Mouse (Mus musculus) intestine, postnatal 0 days (tissue): Measurements from ENCODE around the gene Eif4enif1. TPM values are rescaled to one million over a fixed set of nuclear protein-coding genes. Genes with fewer than 3 reads are reported as not detected.

Source experiments
- ATAC-seq: fragments of 200-750 bp; cut with Nextera tagmentation; 2 replicates; pipeline ENCODE4 v1.8.0; 2017; ENCODE audit warnings: mild to moderate bottlenecking, moderate TSS enrichment, moderate library complexity
- H3K27ac ChIP-seq: fragments of 300-500 bp; sonication (generic); 2 replicates; pipeline ENCODE4 v1.5.1; 2014; ENCODE audit warnings: mild to moderate bottlenecking, low read depth, low read length, moderate library complexity
- H3K27me3 ChIP-seq: fragments of 300-500 bp; sonication (generic); replicated peaks from 2 replicates; pipeline ENCODE4 v1.6.1; 2014; ENCODE audit warnings: low read length, mixed read lengths; ENCODE audit not compliant: control insufficient read depth, insufficient read depth
- H3K36me3 ChIP-seq: fragments of 300-500 bp; sonication (generic); 2 replicates; pipeline ENCODE4 v1.6.1; 2014; ENCODE audit warnings: mild to moderate bottlenecking, moderate library complexity; ENCODE audit not compliant: control insufficient read depth, insufficient read depth
- H3K4me1 ChIP-seq: fragments of 300-500 bp; sonication (generic); replicated peaks from 2 replicates; pipeline ENCODE4 v1.6.1; 2014; ENCODE audit warnings: antibody characterized with exemption, low read length, mixed read lengths; ENCODE audit not compliant: control insufficient read depth, insufficient read depth
- H3K4me2 ChIP-seq: fragments of 300-500 bp; sonication (generic); replicated peaks from 2 replicates; pipeline ENCODE4 v1.6.1; 2014; ENCODE audit warnings: low read depth, mild to moderate bottlenecking, moderate library complexity
- H3K4me3 ChIP-seq: fragments of 300-500 bp; sonication (generic); 2 replicates; pipeline ENCODE4 v1.5.1; 2014; ENCODE audit warnings: low read depth, low read length
- H3K9ac ChIP-seq: fragments of 300-500 bp; sonication (generic); 2 replicates; pipeline ENCODE4 v1.6.1; 2014; ENCODE audit warnings: mild to moderate bottlenecking, low read depth, low read length
- H3K9me3 ChIP-seq: fragments of 300-500 bp; sonication (generic); 2 replicates; pipeline ENCODE4 v1.6.1; 2016; ENCODE audit warnings: mixed run types; ENCODE audit not compliant: control insufficient read depth
- CTCF ChIP-seq: sonication (generic); IDR thresholded peaks from 2 replicates; pipeline ENCODE4 v1.5.1; 2016; ENCODE audit warnings: low read depth, mild to moderate bottlenecking, control low read depth, antibody characterized with exemption, moderate library complexity
- WGBS: fragments of 180-500 bp; shearing (Covaris S2); extraction: QIAGEN DNeasy Blood & Tissue Kit; methylation state at CpG from one replicate; pipeline ENCODE4 v1.1.7; 2014; 5-methylcytosine and 5-hydroxymethylcytosine counted together
- polyA plus RNA-seq: library from polyadenylated mRNA; unstranded; fragments of >200 nt; fragmentation: Nextera tagmentation; extraction: Ambion mirVana; gene quantifications from 2 replicates; pipeline ENCODE4 v1.2.1, GENCODE M21; 2015

The Eif4enif1 gene
- polyA plus RNA-seq, 1 experiment from 2014 or later: 14.3 TPM

DNA sequence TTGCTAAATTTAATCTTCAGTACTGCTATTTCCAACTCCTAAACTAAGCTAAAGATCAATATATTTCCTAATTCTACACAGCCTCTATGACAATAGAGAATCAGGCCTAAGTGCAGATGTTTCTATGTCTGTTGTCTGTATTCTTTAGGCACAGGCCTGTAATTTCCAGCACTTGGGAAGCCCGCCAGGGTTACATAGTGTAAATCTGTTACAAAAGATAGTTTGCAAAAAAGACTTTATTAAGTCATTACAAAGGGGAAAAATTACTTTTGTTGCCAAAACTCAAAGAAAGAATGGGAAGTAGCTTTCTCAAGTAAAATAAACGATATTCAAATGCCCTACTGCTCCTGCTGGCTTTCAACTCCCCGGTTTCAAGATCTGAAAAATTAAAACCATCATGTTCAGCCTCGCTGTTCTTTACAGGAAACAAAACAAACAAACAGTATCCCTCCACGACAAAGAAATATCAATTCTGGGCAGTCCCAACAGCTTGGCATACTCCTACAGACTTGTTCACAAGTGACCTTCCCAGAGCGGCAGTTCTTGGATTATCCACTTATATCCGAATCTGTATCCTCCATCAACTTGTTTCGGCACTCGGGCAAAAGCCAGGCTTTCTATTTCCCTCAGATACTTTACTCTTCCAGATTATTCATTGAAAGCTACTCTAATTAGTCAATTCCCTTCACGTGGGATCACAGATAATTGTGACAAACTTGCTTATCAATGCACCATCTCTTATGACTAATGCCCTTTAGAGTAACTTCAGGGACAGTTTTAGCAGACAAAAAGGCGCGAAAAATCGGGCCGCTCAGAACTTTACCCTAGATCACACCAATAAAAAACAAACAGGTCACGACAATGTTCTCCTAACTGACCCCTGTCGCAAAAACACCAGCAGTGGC lies 614 bp upstream of the Eif4enif1 start:
- ATAC-seq: no peak
- H3K36me3 ChIP-seq: peaks cover 10% of the 10 kb centered on the region; the same call in 1 of the 2 replicates
- peak overlapping the region; percentile 47; the same call in 1 of the 2 replicates for H3K9ac ChIP-seq
- peak overlapping the region; percentile 37 for H3K4me3 ChIP-seq
- peak overlapping the region; percentile 47 for H3K4me2 ChIP-seq
- H3K27ac ChIP-seq: no peak overlapping the region
- H3K27me3 ChIP-seq: no peaks in the 10 kb centered on the region
- 4% methylated on average over 16 of the region's 16 CpGs for WGBS
- no peaks in the 10 kb centered on the region for H3K9me3 ChIP-seq
- no peaks in the 10 kb centered on the region for H3K4me1 ChIP-seq
- no peak for TF ChIP-seq CTCF

DNA sequence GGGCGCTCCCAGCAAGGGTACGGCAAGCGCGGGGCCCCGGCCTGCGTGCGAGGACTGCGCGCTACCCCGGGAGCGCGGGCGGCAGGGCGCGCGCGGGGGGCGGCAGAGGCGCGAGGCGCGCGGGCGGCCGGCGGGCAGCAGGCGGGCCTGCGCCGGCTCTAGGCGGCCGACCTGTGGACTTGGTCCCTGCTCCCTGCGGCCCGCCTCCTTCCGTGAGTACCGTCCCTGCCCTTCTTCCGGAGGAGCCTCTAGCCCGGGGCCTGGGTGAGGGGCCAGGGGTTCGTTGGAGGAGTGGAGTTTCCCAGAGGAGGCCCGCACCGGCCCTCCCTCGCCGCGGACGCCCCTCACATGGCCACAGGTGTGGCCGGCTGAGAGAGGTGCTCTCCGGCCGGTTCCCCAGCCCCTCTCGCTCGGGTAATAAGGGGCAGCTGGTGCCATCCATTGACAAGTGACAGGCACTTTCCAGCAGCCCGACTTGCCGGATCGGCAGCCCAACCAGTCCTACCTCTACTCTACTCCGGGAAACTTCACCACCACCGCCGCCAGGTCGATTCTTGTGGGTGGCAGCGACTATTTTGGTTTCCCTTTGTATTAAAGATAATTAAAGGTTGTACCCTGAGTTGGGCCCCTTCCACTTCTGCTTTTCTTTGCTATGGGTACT lies 719 bp downstream of the Eif4enif1 start:
- H3K9ac ChIP-seq: peak overlapping the region; percentile 47
- no peaks in the 10 kb centered on the region for H3K9me3 ChIP-seq
- H3K4me3 ChIP-seq: peak overlapping the region; percentile 37
- peak overlapping the region; percentile 51 for H3K27ac ChIP-seq
- H3K36me3 ChIP-seq: peaks cover 10% of the 10 kb centered on the region; the same call in 1 of the 2 replicates
- no peaks in the 10 kb centered on the region for H3K4me1 ChIP-seq
- peak; percentile 65 for ATAC-seq
- no peak for TF ChIP-seq CTCF
- no peaks in the 10 kb centered on the region for H3K27me3 ChIP-seq
- H3K4me2 ChIP-seq: peak overlapping the region; percentile 47
- under 1% methylated on average over 49 of the region's 57 CpGs for WGBS

GRCm38 (mm10) chr11:3203771-3204170 lies 1.6 kb downstream of the Eif4enif1 start:
- 77% methylated on average over 2 of the region's 2 CpGs for WGBS
- peak overlapping the region; percentile 47; the same call in 1 of the 2 replicates for H3K4me2 ChIP-seq
- peaks cover 18% of the 10 kb centered on the region; the same call in 1 of the 2 replicates for H3K36me3 ChIP-seq
- TF ChIP-seq CTCF: no peak
- no peaks in the 10 kb centered on the region for H3K27me3 ChIP-seq
- no peaks in the 10 kb centered on the region for H3K4me1 ChIP-seq
- no peak overlapping the region for H3K4me3 ChIP-seq
- no peak for ATAC-seq
- no peaks in the 10 kb centered on the region for H3K9me3 ChIP-seq
- no peak overlapping the region for H3K27ac ChIP-seq
- H3K9ac ChIP-seq: no peak overlapping the region

DNA sequence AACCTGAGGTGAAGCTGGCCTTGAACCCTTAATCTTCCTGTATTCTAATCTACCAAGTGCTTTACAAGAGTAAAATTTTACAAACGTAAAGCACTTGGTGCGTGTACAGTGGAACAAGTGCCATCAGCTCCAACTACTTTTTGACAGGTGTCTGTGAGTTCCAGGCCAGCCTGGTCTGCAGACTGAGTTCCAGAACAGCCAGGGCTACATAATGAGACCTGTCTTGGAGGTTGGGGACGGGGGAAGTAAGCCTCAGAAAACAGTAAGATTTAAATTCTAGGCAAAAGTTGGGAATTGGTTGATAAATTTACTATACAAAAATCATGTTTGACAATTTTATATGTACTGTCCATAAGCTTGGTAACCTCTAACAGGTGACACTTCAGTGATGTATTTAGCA lies 3.0 kb downstream of the Eif4enif1 start:
- peaks cover 22% of the 10 kb centered on the region for H3K36me3 ChIP-seq
- no peak overlapping the region for H3K9ac ChIP-seq
- no peak overlapping the region for H3K4me3 ChIP-seq
- 91% methylated on average over 3 of the region's 3 CpGs for WGBS
- H3K27ac ChIP-seq: no peak overlapping the region
- ATAC-seq: no peak
- H3K27me3 ChIP-seq: no peaks in the 10 kb centered on the region
- TF ChIP-seq CTCF: no peak
- H3K9me3 ChIP-seq: no peaks in the 10 kb centered on the region
- no peak overlapping the region for H3K4me2 ChIP-seq
- H3K4me1 ChIP-seq: no peaks in the 10 kb centered on the region

DNA sequence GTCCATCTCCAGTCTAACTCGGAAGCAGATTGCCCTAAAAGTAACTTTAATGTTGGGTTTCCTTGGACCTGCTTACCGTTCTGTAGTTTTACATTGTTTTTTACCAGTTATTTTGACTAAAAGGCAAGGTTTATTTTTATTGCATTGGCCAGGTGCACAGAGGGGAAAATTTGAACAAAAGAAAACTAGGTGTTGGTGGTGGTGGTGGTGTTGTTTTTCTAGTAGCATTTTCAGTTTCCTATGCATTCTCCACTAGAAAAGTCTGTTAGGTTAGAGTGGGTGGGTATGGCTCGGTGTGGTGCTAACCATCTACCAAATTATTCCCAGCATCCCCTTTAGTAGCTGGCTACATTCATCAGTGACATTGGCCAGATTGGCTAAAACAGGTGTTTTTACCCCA lies 4.6 kb downstream of the Eif4enif1 start:
- Histone ChIP-seq H3K4me1 (no peaks in the 10 kb centered on the region), H3K9me3 (no peaks in the 10 kb centered on the region), H3K36me3 (peaks cover 29% of the 10 kb centered on the region), H3K27me3 (no peaks in the 10 kb centered on the region), H3K27ac (no peak overlapping the region), H3K9ac (no peak overlapping the region), H3K4me3 (no peak overlapping the region), H3K4me2 (no peak overlapping the region)
- no peak for ATAC-seq
- 94% methylated on average over 3 of the region's 3 CpGs for WGBS
- TF ChIP-seq CTCF: no peak

- 49% methylated on average over 1 of the region's 1 CpGs for whole genome bisulfite sequencing
- ATAC-seq: no peak
- H3K4me1 ChIP-seq: no peaks in the 10 kb centered on the region
- H3K4me3 ChIP-seq: no peak overlapping the region
- H3K9me3 ChIP-seq: no peaks in the 10 kb centered on the region
- no peak overlapping the region for H3K9ac ChIP-seq
- no peak overlapping the region for H3K4me2 ChIP-seq
- H3K36me3 ChIP-seq: peaks cover 56% of the 10 kb centered on the region
- no peak for TF ChIP-seq CTCF
- no peak overlapping the region for H3K27ac ChIP-seq
- no peaks in the 10 kb centered on the region for H3K27me3 ChIP-seq
Measured at GRCm38 (mm10) chr11:3212526-3212925, 10.3 kb downstream of the Eif4enif1 start.
